Mouse (Mus musculus): ENCODE measurements around the gene Nfyb. TPM values are rescaled to one million over a fixed set of nuclear protein-coding genes. Genes with fewer than 3 reads are reported as not detected.

Gene Nfyb
- polyA plus RNA-seq (2015; fragmentation: Nextera tagmentation; extraction: Ambion mirVana) = 57.6 and 57.8 TPM in 2 replicates

- Histone ChIP-seq H3K9ac (replicated peaks) (peak within 1 kb of the TSS; percentile 99), H3K4me2 (replicated peaks) (peak within 1 kb of the TSS; percentile 61), H3K9me3 (no peaks in the 10 kb centered on the region), H3K4me3 (replicated peaks) (peak within 1 kb of the TSS; percentile 88), H3K36me3 (peaks cover 17% of the 10 kb centered on the region), H3K27ac (peak within 1 kb of the TSS; percentile 100), H3K4me1 (replicated peaks) (peaks cover 34% of the 10 kb centered on the region), H3K27me3 (no peaks in the 10 kb centered on the region)
- ATAC-seq = peak; percentile 98
- WGBS = under 1% methylated on average over 57 of the region's 68 CpGs
These were observed at the start of gene Nfyb for GRCm38 (mm10) chr10:82763840-82764631. TSS of gene Nfyb (minus strand) at chr10:82764144.

DNA sequence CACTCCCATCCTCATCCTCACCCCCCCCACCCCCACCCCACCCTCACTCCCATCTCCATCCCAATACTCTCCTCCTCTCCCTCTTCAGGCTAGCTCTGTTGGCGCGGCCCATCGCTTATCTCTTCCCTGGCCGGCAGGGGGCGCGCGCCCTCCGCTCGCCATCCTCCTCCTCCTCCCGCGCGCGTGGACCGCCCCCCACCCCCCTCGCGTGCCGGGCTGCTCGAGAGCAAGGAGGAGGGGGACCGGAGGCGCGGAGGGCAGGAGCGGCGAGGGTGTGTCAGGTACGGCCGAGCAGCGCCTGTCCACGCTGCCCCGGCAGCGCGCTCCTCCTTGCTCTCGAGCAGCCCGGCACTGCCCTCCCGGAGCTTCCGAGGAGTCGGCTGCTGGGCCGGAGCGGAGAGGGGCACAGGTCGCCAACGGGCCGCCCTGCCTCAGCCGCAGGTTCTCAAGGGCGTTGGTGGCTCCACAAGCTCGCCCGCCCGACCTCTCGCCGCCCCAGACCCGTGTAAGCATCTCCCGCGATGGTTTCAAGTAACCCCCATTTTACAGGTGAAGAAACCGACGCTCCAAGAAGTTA, 48.0 kb upstream of the Nfyb start:
- no peaks in the 10 kb centered on the region for H3K9me3 ChIP-seq
- no peaks in the 10 kb centered on the region for H3K27me3 ChIP-seq
- H3K36me3 ChIP-seq = no peaks in the 10 kb centered on the region
- ATAC-seq = peak; percentile 90
- H3K4me3 ChIP-seq (replicated peaks) = peak overlapping the region; percentile 50
- peaks cover 11% of the 10 kb centered on the region for H3K4me1 ChIP-seq (replicated peaks)
- WGBS = 10% methylated on average over 25 of the region's 52 CpGs
- peak overlapping the region; percentile 62 for H3K4me2 ChIP-seq (replicated peaks)
- no peak overlapping the region for H3K27ac ChIP-seq
- H3K9ac ChIP-seq (replicated peaks) = peak overlapping the region; percentile 65

- Histone ChIP-seq H3K36me3 (no peaks in the 10 kb centered on the region), H3K4me3 (replicated peaks) (no peak overlapping the region), H3K9me3 (no peaks in the 10 kb centered on the region), H3K4me2 (replicated peaks) (no peak overlapping the region), H3K27me3 (no peaks in the 10 kb centered on the region), H3K27ac (no peak overlapping the region), H3K4me1 (replicated peaks) (peaks cover 11% of the 10 kb centered on the region), H3K9ac (replicated peaks) (no peak overlapping the region)
- ATAC-seq = no peak
- 3% methylated on average over 3 of the region's 3 CpGs for WGBS
These were observed 45.4 kb upstream of the Nfyb start for GRCm38 (mm10) chr10:82809352-82809751.

DNA sequence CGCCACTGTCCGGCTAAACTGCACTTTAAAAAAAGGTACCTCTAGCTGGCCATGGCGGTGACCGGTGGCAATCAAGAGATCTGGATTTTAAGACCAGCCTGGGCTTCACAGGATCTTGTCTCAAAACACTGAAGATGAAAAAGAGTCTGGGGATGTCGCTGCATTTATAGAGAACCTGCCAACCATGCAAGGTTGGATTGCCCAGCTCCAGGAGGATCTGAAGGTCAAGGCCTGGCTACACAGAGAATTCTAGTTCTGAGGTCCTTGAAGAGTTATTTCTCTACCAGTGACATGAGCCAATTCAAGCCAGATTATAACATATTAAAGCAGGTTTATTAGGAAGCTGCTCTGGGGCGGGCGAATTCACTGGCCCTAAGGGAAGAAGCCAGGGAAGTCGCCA, 44.9 kb upstream of the Nfyb start:
- Histone ChIP-seq H3K4me1 (replicated peaks) (peaks cover 11% of the 10 kb centered on the region), H3K27me3 (no peaks in the 10 kb centered on the region), H3K4me2 (replicated peaks) (no peak overlapping the region), H3K36me3 (no peaks in the 10 kb centered on the region), H3K4me3 (replicated peaks) (no peak overlapping the region), H3K9me3 (no peaks in the 10 kb centered on the region), H3K27ac (no peak overlapping the region), H3K9ac (replicated peaks) (no peak overlapping the region)
- 72% methylated on average over 8 of the region's 8 CpGs for WGBS
- no peak for ATAC-seq

GRCm38 (mm10) chr10:82808155-82808554, 44.2 kb upstream of the Nfyb start:
- WGBS = 49% methylated on average over 6 of the region's 6 CpGs
- Histone ChIP-seq H3K4me2 (replicated peaks) (no peak overlapping the region), H3K36me3 (no peaks in the 10 kb centered on the region), H3K9me3 (no peaks in the 10 kb centered on the region), H3K27me3 (no peaks in the 10 kb centered on the region), H3K27ac (no peak overlapping the region), H3K4me3 (replicated peaks) (no peak overlapping the region), H3K9ac (replicated peaks) (no peak overlapping the region), H3K4me1 (replicated peaks) (peaks cover 11% of the 10 kb centered on the region)
- no peak for ATAC-seq

- ATAC-seq = no peak
- Histone ChIP-seq H3K4me1 (replicated peaks) (peaks cover 11% of the 10 kb centered on the region), H3K27ac (no peak overlapping the region), H3K9ac (replicated peaks) (no peak overlapping the region), H3K4me2 (replicated peaks) (no peak overlapping the region), H3K36me3 (no peaks in the 10 kb centered on the region), H3K4me3 (replicated peaks) (no peak overlapping the region), H3K27me3 (no peaks in the 10 kb centered on the region), H3K9me3 (no peaks in the 10 kb centered on the region)
- 81% methylated on average over 7 of the region's 7 CpGs for WGBS
These were observed 43.3 kb upstream of the Nfyb start for GRCm38 (mm10) chr10:82807238-82807637.

DNA sequence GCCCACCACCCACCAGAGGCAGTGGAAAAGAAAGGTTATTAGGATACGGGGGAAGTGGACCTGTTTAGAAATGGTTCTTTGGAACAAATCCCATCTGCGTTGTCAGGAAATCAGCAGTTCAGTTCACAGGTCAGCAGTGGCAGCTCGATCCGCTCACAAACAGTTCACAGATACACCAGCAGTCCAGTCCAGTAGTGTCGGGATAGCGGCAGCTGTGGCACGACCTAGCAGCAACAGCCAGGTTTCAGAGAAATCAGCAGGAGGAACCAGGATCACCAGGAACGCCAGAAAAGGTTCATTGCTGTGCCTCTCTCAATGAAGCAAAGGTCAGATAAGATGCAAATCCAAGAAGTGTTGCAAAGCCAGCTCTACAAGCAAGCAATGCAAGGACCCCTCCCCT, 42.5 kb upstream of the Nfyb start:
- ATAC-seq = no peak
- H3K27ac ChIP-seq = no peak overlapping the region
- H3K36me3 ChIP-seq = no peaks in the 10 kb centered on the region
- 84% methylated on average over 8 of the region's 8 CpGs for WGBS
- no peaks in the 10 kb centered on the region for H3K9me3 ChIP-seq
- no peak overlapping the region for H3K4me3 ChIP-seq (replicated peaks)
- H3K4me1 ChIP-seq (replicated peaks) = peaks cover 11% of the 10 kb centered on the region
- no peak overlapping the region for H3K4me2 ChIP-seq (replicated peaks)
- no peak overlapping the region for H3K9ac ChIP-seq (replicated peaks)
- H3K27me3 ChIP-seq = no peaks in the 10 kb centered on the region

DNA sequence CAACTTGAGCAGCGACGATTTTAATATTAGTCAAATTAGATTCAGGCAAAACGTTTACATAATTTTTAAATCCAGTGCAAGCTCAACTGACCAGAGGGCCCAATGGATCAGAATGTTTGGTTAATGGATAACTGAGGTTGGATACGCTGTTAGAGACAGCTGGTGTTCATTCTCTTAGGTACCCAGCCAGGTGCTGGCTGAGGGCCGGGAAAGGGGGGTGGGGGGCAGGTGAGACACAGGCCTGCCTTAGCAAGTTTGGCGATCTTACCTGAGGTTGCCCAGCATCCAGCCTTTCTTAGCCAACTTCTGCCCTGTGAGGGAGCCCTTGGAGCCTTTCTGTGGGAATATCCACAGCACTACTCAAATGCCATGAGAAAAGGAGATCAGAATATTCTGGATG, 41.2 kb upstream of the Nfyb start:
- no peak overlapping the region for H3K4me2 ChIP-seq (replicated peaks)
- no peak overlapping the region for H3K27ac ChIP-seq
- 88% methylated on average over 6 of the region's 6 CpGs for WGBS
- no peak for ATAC-seq
- H3K9me3 ChIP-seq = no peaks in the 10 kb centered on the region
- H3K4me1 ChIP-seq (replicated peaks) = peaks cover 11% of the 10 kb centered on the region
- no peak overlapping the region for H3K4me3 ChIP-seq (replicated peaks)
- no peak overlapping the region for H3K9ac ChIP-seq (replicated peaks)
- no peaks in the 10 kb centered on the region for H3K36me3 ChIP-seq
- no peaks in the 10 kb centered on the region for H3K27me3 ChIP-seq

GRCm38 (mm10) chr10:82804396-82804795, 40.5 kb upstream of the Nfyb start:
- Histone ChIP-seq H3K9me3 (no peaks in the 10 kb centered on the region), H3K27me3 (no peaks in the 10 kb centered on the region), H3K9ac (replicated peaks) (no peak overlapping the region), H3K4me3 (replicated peaks) (no peak overlapping the region), H3K27ac (no peak overlapping the region), H3K36me3 (no peaks in the 10 kb centered on the region), H3K4me2 (replicated peaks) (no peak overlapping the region), H3K4me1 (replicated peaks) (peaks cover 8% of the 10 kb centered on the region)
- WGBS = 70% methylated on average over 3 of the region's 3 CpGs
- no peak for ATAC-seq

- no peak overlapping the region for H3K4me2 ChIP-seq (replicated peaks)
- H3K4me1 ChIP-seq (replicated peaks) = 0 out of 2 replicates have a peak, but pooled peaks cover 4% of the 10 kb centered on the region
- H3K27me3 ChIP-seq = no peaks in the 10 kb centered on the region
- H3K36me3 ChIP-seq = no peaks in the 10 kb centered on the region
- WGBS = 66% methylated on average over 5 of the region's 5 CpGs
- no peak overlapping the region for H3K27ac ChIP-seq
- no peak overlapping the region for H3K9ac ChIP-seq (replicated peaks)
- ATAC-seq = no peak
- H3K9me3 ChIP-seq = no peaks in the 10 kb centered on the region
- no peak overlapping the region for H3K4me3 ChIP-seq (replicated peaks)
These were observed 36.1 kb upstream of the Nfyb start for GRCm38 (mm10) chr10:82800094-82800493.

DNA sequence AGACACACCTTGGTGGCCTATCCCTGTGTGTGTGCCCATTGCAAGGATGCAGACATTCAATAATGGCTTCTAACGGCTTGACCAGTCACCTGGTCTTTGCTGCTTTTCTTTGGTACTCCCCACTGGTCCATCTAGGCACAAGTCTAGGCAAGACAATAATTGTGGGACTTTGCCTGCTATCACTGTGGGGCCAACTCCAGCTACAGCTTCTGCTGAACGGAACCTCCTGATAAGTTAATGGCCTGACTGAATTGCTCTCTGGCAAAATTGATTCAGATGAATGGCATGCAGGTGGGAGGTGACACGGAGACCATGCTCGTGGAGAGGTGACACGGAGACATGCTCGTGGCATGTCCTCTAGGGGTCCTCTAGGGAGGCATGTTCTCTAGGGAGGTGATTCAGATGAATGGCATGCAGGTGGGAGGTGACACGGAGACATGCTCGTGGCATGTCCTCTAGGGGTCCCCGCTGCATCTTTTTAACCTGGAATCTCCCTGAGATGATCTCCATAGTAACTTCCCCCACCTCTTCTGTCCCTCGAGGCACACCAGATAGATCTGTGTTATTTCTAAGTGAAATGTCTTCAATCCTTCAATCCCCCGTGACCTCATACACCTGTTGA, 34.5 kb upstream of the Nfyb start:
- H3K27ac ChIP-seq = no peak overlapping the region
- no peaks in the 10 kb centered on the region for H3K27me3 ChIP-seq
- H3K9ac ChIP-seq (replicated peaks) = no peak overlapping the region
- H3K4me1 ChIP-seq (replicated peaks) = 0 out of 2 replicates have a peak, but pooled peaks cover 6% of the 10 kb centered on the region
- H3K4me2 ChIP-seq (replicated peaks) = no peak overlapping the region
- 70% methylated on average over 11 of the region's 11 CpGs for WGBS
- no peak overlapping the region for H3K4me3 ChIP-seq (replicated peaks)
- no peaks in the 10 kb centered on the region for H3K9me3 ChIP-seq
- no peaks in the 10 kb centered on the region for H3K36me3 ChIP-seq
- no peak for ATAC-seq

GRCm38 (mm10) chr10:82797119-82797491, 33.2 kb upstream of the Nfyb start:
- Histone ChIP-seq H3K36me3 (no peaks in the 10 kb centered on the region), H3K9me3 (no peaks in the 10 kb centered on the region), H3K9ac (replicated peaks) (no peak overlapping the region), H3K4me3 (replicated peaks) (no peak overlapping the region), H3K27me3 (no peaks in the 10 kb centered on the region), H3K4me2 (replicated peaks) (no peak overlapping the region), H3K4me1 (replicated peaks) (0 out of 2 replicates have a peak, but pooled peaks cover 6% of the 10 kb centered on the region), H3K27ac (no peak overlapping the region)
- no peak for ATAC-seq
- 95% methylated on average over 4 of the region's 4 CpGs for WGBS
